Mouse (Mus musculus) liver, adult 2 months (tissue): ENCODE results near the gene Zfp800. TPM values are rescaled to one million over a fixed set of nuclear protein-coding genes. Genes with fewer than 3 reads are reported as not detected.

Experiments used
- DNase-seq: peaks from one replicate; pipeline ENCODE4 v3.0.0-alpha.2; 2011; ENCODE audit warnings: low read depth, low spot score; ENCODE audit errors: extremely low read depth
- H3K27ac ChIP-seq: fragments of 200-500 bp; replicated peaks from 2 replicates; pipeline ENCODE4 v1.5.1; 2012; ENCODE audit warnings: low read depth, mild to moderate bottlenecking, control low read depth, inconsistent platforms, low read length; ENCODE audit not compliant: insufficient read depth
- H3K27me3 ChIP-seq: fragments of 200-500 bp; 2 replicates; pipeline ENCODE4 v1.6.1; 2012; ENCODE audit warnings: mild to moderate bottlenecking, moderate library complexity, low read length, inconsistent platforms; ENCODE audit not compliant: control insufficient read depth, insufficient read depth
- H3K36me3 ChIP-seq: fragments of 200-500 bp; 2 replicates; pipeline ENCODE4 v1.6.1; 2012; ENCODE audit warnings: low read length, inconsistent platforms; ENCODE audit not compliant: control insufficient read depth, insufficient read depth
- H3K4me1 ChIP-seq: fragments of 200-500 bp; 2 replicates; pipeline ENCODE4 v1.6.1; 2011; ENCODE audit warnings: low read length; ENCODE audit not compliant: control insufficient read depth, insufficient read depth
- H3K4me3 ChIP-seq: fragments of 200-500 bp; 2 replicates; pipeline ENCODE4 v1.5.1; 2011; ENCODE audit warnings: low read depth, mild to moderate bottlenecking, control low read depth, low read length, moderate library complexity; ENCODE audit not compliant: insufficient read depth
- H3K79me2 ChIP-seq: fragments of 200-500 bp; 2 replicates; pipeline ENCODE4 v1.6.1; 2012; ENCODE audit warnings: inconsistent platforms, mild to moderate bottlenecking, low read length, moderate library complexity; ENCODE audit not compliant: control insufficient read depth, insufficient read depth
- H3K9ac ChIP-seq: fragments of 200-500 bp; 2 replicates; pipeline ENCODE4 v1.6.1; 2012; ENCODE audit warnings: low read depth, mild to moderate bottlenecking, control low read depth, inconsistent platforms, low read length
- CTCF ChIP-seq: fragments of 200-500 bp; IDR thresholded peaks from 2 replicates; pipeline ENCODE4 v1.5.1; 2011; ENCODE audit warnings: low read depth, low read length, control low read depth
- POLR2A ChIP-seq: fragments of 200-500 bp; IDR thresholded peaks from 2 replicates; pipeline ENCODE4 v1.6.1; 2011; ENCODE audit warnings: low read length, control low read depth; ENCODE audit not compliant: insufficient read depth; ENCODE audit errors: extremely low read depth
- WGBS: fragments of 180-500 bp; shearing (Covaris S2); methylation state at CpG from one replicate; pipeline ENCODE4 v1.1.7; 2018; 5-methylcytosine and 5-hydroxymethylcytosine counted together
- polyA plus RNA-seq: library from polyadenylated mRNA; depleted of rRNA; stranded (reverse); fragments of >200 nt; gene quantifications from 2 replicates; pipeline ENCODE4 v1.2.3, GENCODE M21; 2012
- total RNA-seq: library from RNA; depleted of rRNA; stranded (reverse); fragments of >200 nt; gene quantifications from 2 replicates; pipeline ENCODE4 v1.2.3, GENCODE M21; 2014

The Zfp800 gene
- total and polyA plus RNA-seq, 2 experiments = 1.7 to 12.3 TPM

DNA sequence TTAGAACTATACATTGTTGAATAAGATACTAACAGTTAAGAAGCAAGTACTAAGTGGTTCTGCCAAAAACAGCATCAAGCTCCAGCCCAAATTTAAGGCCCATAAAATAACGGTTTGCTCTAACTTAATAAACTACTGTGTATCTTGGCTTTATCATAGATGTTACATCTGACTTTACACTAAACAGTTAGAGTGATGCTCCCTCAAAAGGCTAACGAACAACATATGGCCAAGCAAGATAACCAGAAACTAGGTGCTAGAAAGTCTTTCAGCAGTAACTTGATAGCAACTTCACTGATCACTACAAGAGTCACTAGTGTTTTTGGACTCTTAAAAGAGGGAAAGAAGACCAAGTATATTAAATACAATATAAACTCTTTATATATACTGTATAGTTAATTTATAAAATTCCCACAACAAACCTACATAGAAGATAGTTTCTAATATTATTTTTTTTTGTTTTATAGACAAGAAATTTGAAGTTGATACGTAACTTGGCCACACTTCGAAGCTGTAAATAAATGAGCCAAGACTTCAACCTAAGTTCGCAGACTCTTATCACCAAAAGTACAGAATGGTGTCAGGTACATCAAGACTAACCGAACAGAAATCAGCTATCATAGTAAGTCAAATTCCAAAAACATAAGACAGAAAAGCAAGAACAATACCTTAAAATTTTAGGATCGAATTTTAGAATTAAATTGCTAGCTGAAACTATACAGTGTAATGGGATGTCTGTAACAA, 165.0 kb downstream of the Zfp800 start:
- Histone ChIP-seq H3K27me3 (no peaks in the 10 kb centered on the region), H3K36me3 (peaks cover 14% of the 10 kb centered on the region), H3K27ac (no peak overlapping the region), H3K9ac (no peak overlapping the region), H3K4me1 (no peaks in the 10 kb centered on the region), H3K79me2 (no peaks in the 10 kb centered on the region), H3K4me3 (no peak overlapping the region)
- 96% methylated on average over 7 of the region's 7 CpGs for WGBS
- no peak for TF ChIP-seq POLR2A
- no peak for TF ChIP-seq CTCF
- DNase-seq = no peak

DNA sequence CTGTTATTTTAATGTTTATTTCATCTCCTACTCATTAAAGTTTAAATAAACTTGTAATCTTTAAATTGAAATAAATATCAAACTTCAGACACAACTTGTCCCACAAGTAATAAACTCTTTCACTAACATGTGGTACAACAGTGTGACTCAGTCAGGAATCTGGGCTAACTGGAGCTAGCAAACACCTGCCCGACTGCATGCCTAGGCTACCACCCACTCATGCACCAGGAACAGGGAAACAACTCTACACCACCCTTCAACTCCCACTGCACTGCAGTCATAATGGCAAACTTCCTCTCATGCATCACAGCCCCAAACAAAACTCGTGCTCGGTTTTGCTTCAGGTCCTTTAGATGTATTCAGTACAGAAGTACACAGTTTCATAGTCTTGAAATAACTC, 169.7 kb downstream of the Zfp800 start:
- DNase-seq = no peak
- TF ChIP-seq POLR2A (no peak), CTCF (no peak)
- H3K4me1 ChIP-seq = no peaks in the 10 kb centered on the region
- no peak overlapping the region for H3K4me3 ChIP-seq
- H3K36me3 ChIP-seq = peaks cover 19% of the 10 kb centered on the region
- no peaks in the 10 kb centered on the region for H3K79me2 ChIP-seq
- H3K27me3 ChIP-seq = no peaks in the 10 kb centered on the region
- 82% methylated on average over 3 of the region's 3 CpGs for WGBS
- H3K9ac ChIP-seq = no peak overlapping the region
- H3K27ac ChIP-seq = no peak overlapping the region

DNA sequence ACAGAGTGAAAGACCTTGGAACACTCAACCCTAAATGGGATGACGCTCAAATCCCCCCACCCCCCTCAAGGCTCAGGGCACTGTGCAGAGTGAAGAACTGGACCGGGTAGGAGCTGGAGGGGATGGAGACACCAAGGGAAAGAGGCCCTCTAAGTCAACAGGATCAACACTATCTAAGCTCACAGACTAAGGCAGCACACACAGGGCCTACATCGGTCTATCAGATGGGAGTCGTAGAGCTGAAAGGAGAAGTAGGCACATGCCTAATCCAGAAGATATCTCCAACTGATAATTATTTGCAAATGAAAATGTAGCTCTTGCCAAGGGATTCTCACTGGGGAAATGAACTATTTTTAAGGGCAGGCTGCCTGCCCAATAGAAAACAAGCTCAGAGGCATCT, 176.8 kb downstream of the Zfp800 start:
- no peak for DNase-seq
- Histone ChIP-seq H3K27ac (no peak overlapping the region), H3K4me3 (no peak overlapping the region), H3K36me3 (peaks cover 15% of the 10 kb centered on the region), H3K9ac (no peak overlapping the region), H3K4me1 (no peaks in the 10 kb centered on the region), H3K79me2 (no peaks in the 10 kb centered on the region), H3K27me3 (no peaks in the 10 kb centered on the region)
- WGBS = 94% methylated on average over 4 of the region's 4 CpGs
- TF ChIP-seq CTCF (no peak), POLR2A (no peak)

DNA sequence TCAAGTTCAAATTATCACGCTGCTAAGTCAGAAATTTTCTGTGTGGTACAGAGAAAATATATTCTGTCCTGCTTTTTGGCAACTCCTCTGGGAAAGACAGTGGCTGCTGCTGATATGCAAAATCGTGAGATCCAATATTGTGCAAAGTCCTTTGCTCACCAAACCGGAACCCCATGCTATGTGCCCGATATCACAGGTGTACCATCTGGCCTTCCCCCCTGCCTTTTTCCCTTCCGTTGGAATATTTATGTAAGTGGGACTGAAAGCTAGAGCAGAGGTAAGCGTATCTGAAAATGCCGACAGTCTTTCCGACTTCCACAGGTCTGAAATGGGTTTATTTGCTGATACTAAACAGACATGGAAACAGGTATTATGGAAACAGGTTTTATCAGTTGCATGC, 179.4 kb downstream of the Zfp800 start:
- peaks cover 6% of the 10 kb centered on the region; the same call in 1 of the 2 replicates for H3K36me3 ChIP-seq
- 91% methylated on average over 8 of the region's 8 CpGs for WGBS

DNA sequence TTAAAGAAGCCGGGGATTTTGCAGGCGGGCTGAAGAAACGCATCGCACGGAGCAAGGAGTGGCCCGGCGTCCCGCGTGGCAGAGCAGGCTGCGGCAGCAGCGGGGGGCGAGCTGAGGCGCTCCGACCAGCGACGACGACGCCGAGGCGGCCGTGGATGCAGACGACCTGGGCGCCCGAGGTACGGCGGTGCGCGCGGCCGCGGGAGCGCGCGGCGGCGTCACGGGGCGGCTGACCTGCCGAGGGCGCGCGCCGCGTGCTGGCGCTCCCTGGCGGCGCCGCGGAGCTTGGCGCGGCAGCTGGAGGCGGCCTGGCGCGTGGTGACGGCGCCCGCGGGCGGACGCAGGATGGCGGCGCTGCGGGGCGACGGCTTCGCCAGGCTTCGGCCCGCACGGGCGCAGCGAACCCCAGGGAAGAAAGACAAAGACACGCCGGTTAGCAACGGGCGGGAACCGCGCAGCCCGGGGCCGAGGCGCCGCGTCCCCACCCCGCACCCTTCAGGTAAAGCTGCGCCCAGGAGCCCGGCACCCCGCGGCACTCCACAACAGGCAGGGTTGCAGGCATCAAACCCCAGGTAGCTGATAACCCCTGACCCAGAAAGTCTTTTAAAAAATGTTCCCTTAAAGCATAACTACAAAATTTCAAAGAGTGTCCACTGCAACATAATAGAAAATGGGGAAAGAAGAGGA, 182.4 kb downstream of the Zfp800 start:
- Histone ChIP-seq H3K27me3 (no peaks in the 10 kb centered on the region), H3K9ac (peak overlapping the region; percentile 86), H3K27ac (no peak overlapping the region), H3K79me2 (no peaks in the 10 kb centered on the region), H3K4me3 (peak overlapping the region; percentile 86), H3K36me3 (peaks cover 3% of the 10 kb centered on the region; the same call in 1 of the 2 replicates), H3K4me1 (no peaks in the 10 kb centered on the region)
- peak; percentile 16 for DNase-seq
- TF ChIP-seq CTCF = peak; percentile 54
- TF ChIP-seq POLR2A = no peak
- WGBS = 2% methylated on average over 86 of the region's 87 CpGs

More for the DNA sequence above, 179.4 kb downstream of the Zfp800 start:
- no peak overlapping the region for H3K9ac ChIP-seq
- no peaks in the 10 kb centered on the region for H3K4me1 ChIP-seq
- no peak overlapping the region for H3K4me3 ChIP-seq
- no peaks in the 10 kb centered on the region for H3K27me3 ChIP-seq
- H3K79me2 ChIP-seq = no peaks in the 10 kb centered on the region
- no peak for DNase-seq
- no peak for TF ChIP-seq POLR2A
- no peak for TF ChIP-seq CTCF
- no peak overlapping the region for H3K27ac ChIP-seq

DNA sequence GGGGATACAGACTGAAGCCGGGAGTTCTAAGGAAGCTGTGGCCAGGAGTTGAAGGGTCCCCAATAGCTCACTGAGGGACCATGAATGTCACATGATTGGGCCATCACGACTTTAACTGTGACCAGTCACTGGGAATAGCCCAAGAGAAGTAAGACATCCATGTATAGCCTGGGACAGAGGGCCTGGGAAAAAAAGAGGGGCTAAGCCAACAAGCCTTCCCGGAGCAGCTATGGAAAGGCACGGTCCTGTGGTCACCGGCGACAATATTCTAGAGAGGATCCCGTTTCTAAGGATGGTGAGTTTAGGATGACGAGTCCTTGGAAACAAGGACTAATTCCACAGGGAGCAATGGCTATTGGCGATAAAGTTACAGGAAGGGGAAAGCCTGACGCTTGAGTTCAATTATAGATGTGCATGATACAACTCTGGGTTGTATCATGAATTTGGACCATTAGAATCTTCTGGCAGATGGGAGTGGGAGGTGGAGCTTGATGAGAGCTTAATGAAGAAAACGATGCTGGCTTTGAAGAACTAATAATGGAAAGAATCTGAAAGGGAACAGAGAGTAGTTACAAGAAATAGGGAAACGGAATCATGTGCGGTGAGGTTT, 183.0 kb downstream of the Zfp800 start:
- Histone ChIP-seq H3K27ac (no peak overlapping the region), H3K4me1 (no peaks in the 10 kb centered on the region), H3K4me3 (peak overlapping the region; percentile 86), H3K36me3 (peaks cover 3% of the 10 kb centered on the region; the same call in 1 of the 2 replicates), H3K79me2 (no peaks in the 10 kb centered on the region), H3K27me3 (no peaks in the 10 kb centered on the region), H3K9ac (peak overlapping the region; percentile 82)
- WGBS = 66% methylated on average over 13 of the region's 13 CpGs
- DNase-seq = no peak
- TF ChIP-seq POLR2A = no peak
- TF ChIP-seq CTCF = no peak
